Mouse (Mus musculus) stomach, embryonic 16.5 days (tissue): ENCODE data around the gene Apbb2. TPM values are rescaled to one million over a fixed set of nuclear protein-coding genes. Genes with fewer than 3 reads are reported as not detected.

Experiments used
- ATAC-seq: fragments of 200-750 bp; cut with Nextera tagmentation; 2 replicates; pipeline ENCODE4 v1.8.0; 2017; ENCODE audit warnings: moderate number of reproducible peaks, moderate TSS enrichment; ENCODE audit not compliant: insufficient read depth, low FRiP score
- H3K27ac ChIP-seq: fragments of 300-500 bp; sonication (generic); 2 replicates; pipeline ENCODE4 v1.5.1; 2014; ENCODE audit warnings: low read length
- H3K27me3 ChIP-seq: fragments of 300-500 bp; sonication (generic); 2 replicates; pipeline ENCODE4 v1.6.1; 2014; ENCODE audit warnings: low read length, control low read depth, mixed read lengths; ENCODE audit not compliant: control insufficient read depth, insufficient read depth
- H3K36me3 ChIP-seq: fragments of 300-500 bp; sonication (generic); 2 replicates; pipeline ENCODE4 v1.6.1; 2014; ENCODE audit warnings: low read length; ENCODE audit not compliant: control insufficient read depth, insufficient read depth
- H3K4me1 ChIP-seq: fragments of 300-500 bp; sonication (generic); 2 replicates; pipeline ENCODE4 v1.6.1; 2014; ENCODE audit warnings: low read length, control low read depth, mixed read lengths; ENCODE audit not compliant: control insufficient read depth, insufficient read depth
- H3K4me2 ChIP-seq: fragments of 300-500 bp; sonication (generic); 2 replicates; pipeline ENCODE4 v1.6.1; 2014; ENCODE audit warnings: low read depth, low read length, mixed read lengths
- H3K4me3 ChIP-seq: fragments of 300-500 bp; sonication (generic); replicated peaks from 2 replicates; pipeline ENCODE4 v1.5.1; 2014; ENCODE audit warnings: mild to moderate bottlenecking, low read length
- H3K9ac ChIP-seq: fragments of 300-500 bp; sonication (generic); 2 replicates; pipeline ENCODE4 v1.6.1; 2014; ENCODE audit warnings: low read length
- H3K9me3 ChIP-seq: fragments of 300-500 bp; sonication (generic); replicated peaks from 2 replicates; pipeline ENCODE4 v1.6.1; 2016; ENCODE audit warnings: low read length, control low read depth; ENCODE audit not compliant: control insufficient read depth
- WGBS: fragments of 180-500 bp; shearing (Covaris S2); extraction: QIAGEN DNeasy Blood & Tissue Kit; methylation state at CpG from one replicate; pipeline ENCODE4 v1.1.7; 2014; 5-methylcytosine and 5-hydroxymethylcytosine counted together
- polyA plus RNA-seq: library from polyadenylated mRNA; unstranded; fragments of >200 nt; fragmentation: Nextera tagmentation; extraction: Ambion mirVana; gene quantifications from 2 replicates; pipeline ENCODE4 v1.2.1, GENCODE M21; 2015

Gene Apbb2
- polyA plus RNA-seq, 1 experiment from 2014 or later: 33.7 TPM

DNA sequence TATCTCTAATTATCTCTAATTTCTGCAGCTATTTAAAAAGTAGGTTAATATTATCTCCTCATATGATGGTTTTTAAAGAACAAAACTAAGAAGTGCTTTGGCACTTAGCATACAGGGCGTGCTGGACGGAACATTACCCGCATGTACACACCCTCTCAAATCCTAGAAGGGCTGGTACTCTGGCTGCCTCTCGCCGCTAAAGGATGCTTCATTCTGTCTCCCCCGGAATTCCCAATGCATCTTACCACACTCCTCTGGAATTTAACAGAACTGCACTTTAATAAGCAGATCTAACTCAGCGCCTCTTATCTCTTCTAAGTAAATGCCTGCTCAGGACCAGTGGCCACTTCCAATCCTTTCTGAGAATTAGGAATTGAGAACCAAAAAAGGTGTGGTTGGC is 80.8 kb downstream of the Apbb2 start:
- no peak for ATAC-seq
- H3K4me3 ChIP-seq: no peak overlapping the region
- no peaks in the 10 kb centered on the region for H3K27me3 ChIP-seq
- no peak overlapping the region for H3K4me2 ChIP-seq
- WGBS: 62% methylated on average over 7 of the region's 7 CpGs
- no peak overlapping the region for H3K9ac ChIP-seq
- H3K9me3 ChIP-seq: 0 out of 2 replicates have a peak, but pooled peaks cover 3% of the 10 kb centered on the region
- H3K4me1 ChIP-seq: peaks cover 7% of the 10 kb centered on the region
- no peak overlapping the region for H3K27ac ChIP-seq
- no peaks in the 10 kb centered on the region for H3K36me3 ChIP-seq

- 38% methylated on average over 8 of the region's 8 CpGs for WGBS
- H3K4me2 ChIP-seq: no peak overlapping the region
- no peaks in the 10 kb centered on the region for H3K36me3 ChIP-seq
- no peak overlapping the region for H3K4me3 ChIP-seq
- no peak overlapping the region for H3K27ac ChIP-seq
- H3K4me1 ChIP-seq: peaks cover 7% of the 10 kb centered on the region
- H3K9me3 ChIP-seq: 0 out of 2 replicates have a peak, but pooled peaks cover 3% of the 10 kb centered on the region
- H3K9ac ChIP-seq: no peak overlapping the region
- no peak for ATAC-seq
- no peaks in the 10 kb centered on the region for H3K27me3 ChIP-seq
Measured at GRCm38 (mm10) chr5:66536696-66537358, 81.8 kb downstream of the Apbb2 start.

GRCm38 (mm10) chr5:66535566-66536236 is 82.9 kb downstream of the Apbb2 start:
- WGBS: 29% methylated on average over 9 of the region's 9 CpGs
- H3K9ac ChIP-seq: no peak overlapping the region; the same call in 1 of the 2 replicates
- H3K4me3 ChIP-seq: no peak overlapping the region
- ATAC-seq: peak; percentile 48; the same call in 1 of the 2 replicates
- H3K36me3 ChIP-seq: no peaks in the 10 kb centered on the region
- H3K4me2 ChIP-seq: no peak overlapping the region
- H3K27me3 ChIP-seq: no peaks in the 10 kb centered on the region
- no peak overlapping the region for H3K27ac ChIP-seq
- 0 out of 2 replicates have a peak, but pooled peaks cover under 1% of the 10 kb centered on the region for H3K9me3 ChIP-seq
- peaks cover 7% of the 10 kb centered on the region for H3K4me1 ChIP-seq

DNA sequence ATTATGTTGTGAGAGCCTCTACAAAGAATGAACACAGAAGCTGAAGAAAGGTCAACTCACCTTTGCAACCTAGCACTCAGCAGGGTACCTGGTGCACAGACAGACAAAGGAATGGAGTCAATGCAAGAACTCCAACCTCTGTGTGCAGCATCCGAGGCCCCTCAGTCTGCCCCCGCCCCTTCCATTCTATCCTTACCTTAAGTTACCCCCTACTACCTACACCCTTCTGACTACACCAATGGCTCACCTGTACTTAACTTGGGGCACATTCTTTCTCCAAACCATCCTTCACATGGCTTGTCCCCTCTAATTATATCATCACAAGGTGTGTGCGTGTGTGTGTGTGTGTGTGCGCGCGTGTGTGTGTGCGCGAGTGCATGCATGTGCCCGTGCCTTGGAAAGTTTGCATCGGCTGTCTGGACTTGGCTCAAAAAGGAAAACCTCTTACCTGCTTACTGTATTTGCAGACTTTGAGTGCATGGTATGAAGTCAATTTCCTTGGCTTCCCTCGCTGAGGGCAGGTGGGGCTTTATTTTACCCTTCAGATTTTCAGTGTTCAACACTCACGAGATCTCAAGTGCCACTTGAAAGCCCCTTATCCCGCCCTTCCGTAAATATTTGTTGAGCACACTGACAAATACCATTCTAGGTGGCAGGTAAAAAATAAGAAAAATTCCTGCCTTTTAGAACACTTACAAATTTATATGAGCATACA is 84.7 kb downstream of the Apbb2 start:
- Histone ChIP-seq H3K36me3 (no peaks in the 10 kb centered on the region), H3K4me1 (peaks cover 7% of the 10 kb centered on the region), H3K9ac (no peak overlapping the region), H3K4me3 (no peak overlapping the region), H3K9me3 (no peaks in the 10 kb centered on the region), H3K4me2 (no peak overlapping the region), H3K27ac (no peak overlapping the region), H3K27me3 (no peaks in the 10 kb centered on the region)
- no peak for ATAC-seq
- WGBS: 80% methylated on average over 14 of the region's 14 CpGs

DNA sequence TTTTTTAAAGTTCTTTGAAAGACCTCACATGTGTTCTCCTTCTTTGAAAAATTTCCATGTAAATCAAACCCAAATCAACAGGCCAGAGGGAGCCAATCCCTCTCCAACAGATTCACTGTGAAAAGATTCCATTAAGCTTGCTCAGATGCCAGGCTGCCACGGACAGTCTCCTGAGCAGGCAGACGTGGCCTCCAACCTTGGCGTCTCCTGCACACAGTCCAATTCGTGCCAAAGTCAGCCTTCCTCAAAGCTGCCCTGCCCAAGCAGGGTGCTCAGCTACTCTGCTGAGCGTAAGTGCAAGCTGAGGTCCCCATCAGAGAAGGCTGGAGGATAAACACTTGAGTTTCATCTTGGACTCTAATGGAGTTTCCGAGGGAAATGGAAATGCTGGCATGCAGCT is 85.8 kb downstream of the Apbb2 start:
- H3K27ac ChIP-seq: no peak overlapping the region
- H3K9ac ChIP-seq: no peak overlapping the region
- H3K4me1 ChIP-seq: peaks cover 7% of the 10 kb centered on the region
- 64% methylated on average over 6 of the region's 6 CpGs for WGBS
- no peak overlapping the region for H3K4me3 ChIP-seq
- H3K27me3 ChIP-seq: no peaks in the 10 kb centered on the region
- H3K4me2 ChIP-seq: no peak overlapping the region
- H3K9me3 ChIP-seq: no peaks in the 10 kb centered on the region
- no peak for ATAC-seq
- no peaks in the 10 kb centered on the region for H3K36me3 ChIP-seq

- Histone ChIP-seq H3K9ac (no peak overlapping the region), H3K27me3 (no peaks in the 10 kb centered on the region), H3K36me3 (no peaks in the 10 kb centered on the region), H3K27ac (no peak overlapping the region), H3K4me3 (no peak overlapping the region), H3K4me1 (no peaks in the 10 kb centered on the region), H3K4me2 (no peak overlapping the region), H3K9me3 (no peaks in the 10 kb centered on the region)
- WGBS: 88% methylated on average over 4 of the region's 4 CpGs
- ATAC-seq: no peak
Measured at GRCm38 (mm10) chr5:66530361-66530760, 88.2 kb downstream of the Apbb2 start.

- WGBS: 91% methylated on average over 7 of the region's 7 CpGs
Measured at GRCm38 (mm10) chr5:66529631-66530030, 89.0 kb downstream of the Apbb2 start.

GRCm38 (mm10) chr5:66528567-66528966 is 90.0 kb downstream of the Apbb2 start:
- H3K4me3 ChIP-seq: no peak overlapping the region
- no peaks in the 10 kb centered on the region for H3K36me3 ChIP-seq
- peaks cover 3% of the 10 kb centered on the region; the same call in 1 of the 2 replicates for H3K4me1 ChIP-seq
- H3K4me2 ChIP-seq: no peak overlapping the region
- H3K9ac ChIP-seq: no peak overlapping the region
- WGBS: 65% methylated on average over 7 of the region's 7 CpGs
- no peak for ATAC-seq
- H3K9me3 ChIP-seq: no peaks in the 10 kb centered on the region
- H3K27ac ChIP-seq: no peak overlapping the region
- no peaks in the 10 kb centered on the region for H3K27me3 ChIP-seq

More at GRCm38 (mm10) chr5:66529631-66530030, 89.0 kb downstream of the Apbb2 start:
- Histone ChIP-seq H3K4me2 (no peak overlapping the region), H3K27me3 (no peaks in the 10 kb centered on the region), H3K4me1 (no peaks in the 10 kb centered on the region), H3K9me3 (no peaks in the 10 kb centered on the region), H3K9ac (no peak overlapping the region), H3K4me3 (no peak overlapping the region), H3K36me3 (no peaks in the 10 kb centered on the region), H3K27ac (no peak overlapping the region)
- ATAC-seq: no peak

- WGBS: 74% methylated on average over 8 of the region's 8 CpGs
- Histone ChIP-seq H3K9me3 (no peaks in the 10 kb centered on the region), H3K4me2 (no peak overlapping the region), H3K9ac (no peak overlapping the region), H3K4me3 (no peak overlapping the region), H3K27ac (no peak overlapping the region; the same call in 1 of the 2 replicates), H3K36me3 (no peaks in the 10 kb centered on the region), H3K27me3 (no peaks in the 10 kb centered on the region), H3K4me1 (peaks cover 5% of the 10 kb centered on the region; the same call in 1 of the 2 replicates)
- ATAC-seq: no peak
Measured at GRCm38 (mm10) chr5:66527090-66527489, 91.5 kb downstream of the Apbb2 start.
